Mouse (Mus musculus) hematopoietic stem cell, adult 5-6 weeks (primary cell): ENCODE results near the gene Cd320. TPM values are rescaled to one million over a fixed set of nuclear protein-coding genes. Genes with fewer than 3 reads are reported as not detected.

ENCODE experiments used
- ATAC-seq, 2 experiments: fragments of 125-278 bp in 1 of 2; replicated peaks in 1 of 2; 2 replicates each; pipeline ENCODE4 v1.8.0; 2016 to 2017; ENCODE audit warnings: inconsistent platforms in 2 of 2, mild to moderate bottlenecking in 2 of 2, moderate number of reproducible peaks in 2 of 2, low read depth in 1 of 2, moderate TSS enrichment in 1 of 2; ENCODE audit not compliant: low FRiP score in 2 of 2, poor library complexity in 2 of 2, severe bottlenecking in 2 of 2, insufficient read depth in 1 of 2, low TSS enrichment in 1 of 2
- total RNA-seq: library from RNA; stranded (forward); fragments of 172-1452, 232-1000 nt; gene quantifications from 2 replicates; pipeline ENCODE4 v1.2.3, GENCODE M21; 2017

Gene Cd320
- total RNA-seq, result 11.3 and 22.1 TPM in 2 replicates

DNA sequence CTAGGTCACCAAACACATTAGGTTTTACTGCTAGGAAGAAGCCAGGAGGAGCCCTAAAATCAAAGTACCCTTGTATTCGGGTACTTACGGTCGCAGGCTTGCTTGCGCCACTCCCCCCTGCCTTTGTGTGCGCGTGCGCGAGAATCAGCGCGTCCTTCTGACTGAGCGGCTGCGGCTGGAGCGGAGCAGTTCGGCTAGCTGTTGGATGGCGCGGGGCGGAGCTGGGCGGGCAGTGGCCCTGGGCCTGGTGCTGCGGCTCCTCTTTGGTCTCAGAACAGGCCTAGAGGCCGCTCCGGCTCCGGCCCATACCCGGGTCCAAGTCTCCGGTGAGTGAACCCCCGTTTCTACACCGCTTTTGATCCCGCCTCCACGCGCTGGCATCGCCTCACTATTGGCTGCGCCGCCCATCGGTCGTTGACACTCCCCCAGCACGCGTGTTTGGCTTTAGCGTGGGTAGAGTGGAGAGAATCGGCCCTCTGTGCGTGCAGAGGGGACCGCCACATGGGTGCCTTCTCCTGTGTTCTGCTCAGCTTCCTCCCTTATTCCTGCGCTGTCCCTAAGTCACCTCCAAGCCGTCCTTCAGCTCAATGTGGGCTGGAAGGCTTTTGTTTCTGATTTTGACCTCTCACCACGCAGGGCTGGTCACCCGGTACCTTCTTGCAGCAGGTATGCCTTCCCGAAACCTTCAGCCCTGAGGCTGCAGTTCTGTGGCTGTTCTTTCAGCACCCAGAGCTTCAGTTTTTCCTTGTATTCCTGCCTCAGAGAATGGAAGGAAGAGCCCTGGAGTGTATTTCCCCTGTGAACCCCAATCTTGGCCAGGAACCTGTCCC lies at the start of gene Cd320:
Gene Cd320 (plus strand): TSS at position 126 of the 830 bp plus-strand sequence.
- peak; percentile 89 to 94 for ATAC-seq

- ATAC-seq, result no peak
These were observed 44.6 kb upstream of the Cd320 start for GRCm38 (mm10) chr17:33798306-33798705.

DNA sequence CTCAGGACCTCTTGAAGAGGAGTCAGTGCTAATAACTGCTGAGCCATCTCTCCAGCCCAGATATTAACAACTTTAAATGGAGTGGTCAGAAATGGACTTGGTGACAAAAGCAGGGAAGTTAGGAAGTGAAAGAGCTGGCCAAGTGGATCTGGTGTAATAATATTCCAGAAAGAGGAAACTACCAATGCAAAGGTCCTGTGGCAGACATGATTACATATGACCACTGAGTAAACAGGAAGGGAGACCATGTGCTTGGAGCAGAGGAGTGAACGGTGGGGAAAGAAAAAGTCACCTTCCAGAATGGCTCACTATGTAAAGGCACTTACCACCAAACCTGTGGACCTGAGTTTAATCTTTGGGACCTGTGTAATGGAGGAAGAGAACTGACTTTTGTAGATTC lies 43.6 kb upstream of the Cd320 start:
- no peak for ATAC-seq

GRCm38 (mm10) chr17:33802221-33802620 lies 40.7 kb upstream of the Cd320 start:
- no peak for ATAC-seq

DNA sequence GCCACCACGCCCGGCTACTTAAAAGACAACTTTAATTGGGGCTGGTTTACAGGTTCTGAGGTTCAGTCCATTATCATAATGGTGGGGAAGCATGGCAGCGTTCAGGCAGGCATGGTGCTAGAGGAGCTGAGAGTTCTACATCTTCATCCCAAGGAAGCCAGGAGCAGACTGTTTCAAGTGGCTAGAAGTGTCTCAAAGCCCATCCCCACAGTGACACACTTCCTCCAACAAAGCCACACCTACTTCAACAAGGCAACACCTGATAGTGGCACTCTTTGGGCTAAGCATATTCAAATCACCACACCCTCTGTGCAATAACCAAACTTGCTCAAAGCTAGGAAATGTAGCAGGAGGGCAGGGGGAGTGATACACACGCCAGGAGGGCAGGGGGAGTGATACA lies 38.7 kb upstream of the Cd320 start:
- no peak for ATAC-seq

- no peak for ATAC-seq
These were observed 38.1 kb upstream of the Cd320 start for GRCm38 (mm10) chr17:33804745-33805144.

GRCm38 (mm10) chr17:33807181-33807888 lies 35.6 kb upstream of the Cd320 start:
- ATAC-seq, result no peak

DNA sequence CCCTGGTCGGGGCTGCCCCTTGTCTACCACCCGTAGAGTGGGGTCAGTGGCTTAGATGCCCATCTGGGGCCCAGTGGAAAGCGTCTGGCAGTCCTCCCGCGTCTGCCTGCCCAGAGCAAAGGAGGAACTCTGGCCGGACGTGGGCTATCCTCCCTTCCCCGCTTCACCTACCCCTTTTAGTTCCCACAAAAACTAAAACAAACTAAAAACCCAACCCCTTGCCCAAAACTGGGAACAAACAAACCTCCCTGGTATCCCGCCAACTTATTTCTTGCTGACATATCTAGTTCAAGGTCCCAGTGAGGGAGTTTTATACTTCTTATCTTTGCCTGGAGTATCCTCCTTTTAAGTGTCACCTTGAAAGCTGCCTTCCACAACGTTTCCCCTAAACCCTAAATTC lies 34.7 kb upstream of the Cd320 start:
- ATAC-seq, result no peak

GRCm38 (mm10) chr17:33810334-33811141 lies 32.4 kb upstream of the Cd320 start, which contains the start of gene Kank3:
TSS of gene Kank3 (plus strand) at chr17:33810519.
- peak; percentile 97 to 100 for ATAC-seq

DNA sequence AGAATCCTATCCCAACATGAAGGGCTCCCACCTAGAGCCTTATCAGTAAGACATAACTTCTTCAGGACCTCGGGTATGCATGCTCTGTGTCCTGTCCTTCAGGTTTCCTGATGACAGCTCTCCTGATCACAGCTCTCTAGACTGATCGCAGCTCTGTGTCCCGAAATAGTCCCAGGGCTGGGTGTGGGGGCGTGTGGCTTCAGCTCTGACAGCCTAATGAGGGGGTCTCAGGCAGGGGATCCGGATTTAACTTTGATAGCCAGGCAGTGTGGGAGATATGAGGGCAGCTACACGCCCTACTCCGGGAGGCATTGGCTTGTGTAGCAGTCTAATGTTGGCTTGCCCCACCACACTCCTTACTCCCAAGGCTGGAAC lies 31.8 kb upstream of the Cd320 start:
- no peak for ATAC-seq

GRCm38 (mm10) chr17:33812475-33812874 lies 30.4 kb upstream of the Cd320 start:
- no peak for ATAC-seq

DNA sequence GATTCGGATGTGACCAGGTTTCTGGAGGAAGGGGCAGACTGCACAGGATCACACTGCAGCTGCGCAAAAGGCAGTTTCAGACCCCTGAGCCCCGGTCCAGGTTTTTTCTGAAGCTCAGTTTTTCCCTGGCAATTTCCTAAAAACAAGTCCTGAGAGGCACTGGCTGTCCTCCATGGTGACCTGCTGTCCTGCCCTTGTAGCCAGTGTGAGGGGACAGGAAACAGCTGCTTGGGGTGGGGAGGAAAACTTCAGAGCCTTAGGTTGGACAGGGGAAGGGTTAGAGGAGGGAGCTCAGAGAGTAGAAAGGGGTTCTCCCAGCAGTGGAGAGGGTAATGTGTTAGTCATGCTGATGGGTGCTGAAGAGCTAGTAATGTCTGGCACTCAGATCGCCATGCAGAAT lies 29.9 kb upstream of the Cd320 start:
- ATAC-seq, result no peak

DNA sequence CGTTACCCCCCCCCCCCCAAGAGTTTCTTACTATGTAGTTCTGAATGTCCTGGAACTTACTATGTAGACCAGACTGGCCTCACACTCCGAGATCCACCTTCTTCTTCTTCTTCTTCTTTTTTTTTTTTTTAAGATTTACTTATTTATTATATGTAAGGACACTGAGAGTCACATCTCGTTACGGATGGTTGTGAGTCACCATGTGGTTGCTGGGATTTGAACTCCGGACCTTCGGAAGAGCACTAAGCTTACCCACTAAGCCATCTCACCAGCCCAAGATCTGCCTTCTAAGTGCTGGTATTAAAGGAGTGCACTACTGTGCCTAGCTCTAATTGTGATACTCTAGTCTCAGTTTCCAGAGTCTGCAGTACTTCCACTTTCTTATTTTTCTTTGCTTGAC lies 27.5 kb upstream of the Cd320 start:
- no peak for ATAC-seq

DNA sequence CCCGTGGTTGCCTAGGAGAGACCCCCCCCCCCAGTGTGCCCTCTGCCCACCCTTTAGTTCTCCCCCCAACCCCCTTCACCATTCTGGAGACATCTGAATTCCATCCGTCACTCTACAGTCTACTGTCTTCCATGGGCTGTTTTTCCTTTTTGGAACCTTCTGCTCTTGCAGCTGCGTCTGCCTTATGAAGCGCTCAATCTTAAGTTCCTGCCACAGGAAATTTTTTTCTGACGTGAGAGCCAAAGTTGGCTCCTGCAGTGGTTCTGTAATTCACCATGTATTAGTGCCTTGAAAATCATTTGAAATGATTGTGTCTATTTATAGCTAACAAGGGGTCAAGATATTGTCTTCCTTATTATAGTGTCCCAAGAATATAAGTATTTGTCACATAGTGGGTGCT lies 26.3 kb upstream of the Cd320 start:
- ATAC-seq, result no peak

GRCm38 (mm10) chr17:33817184-33817968 lies 25.5 kb upstream of the Cd320 start:
- peak; percentile 76 to 81 for ATAC-seq

GRCm38 (mm10) chr17:33817969-33818643 lies 24.8 kb upstream of the Cd320 start:
- no peak for ATAC-seq
